Mouse (Mus musculus) spleen, adult 2 months (tissue): Measurements from ENCODE around the gene Gm37240.

ENCODE experiments used
- CTCF ChIP-seq: fragments of 200-500 bp; IDR thresholded peaks from 2 replicates; pipeline ENCODE4 v1.5.1; 2011; ENCODE audit warnings: mild to moderate bottlenecking, inconsistent platforms; ENCODE audit not compliant: insufficient read depth, insufficient read length, insufficient replicate concordance; ENCODE audit errors: extremely low read depth
- POLR2A ChIP-seq: fragments of 200-500 bp; IDR thresholded peaks from 2 replicates; pipeline ENCODE4 v1.6.1; 2011; ENCODE audit warnings: low read depth, low read length, inconsistent platforms

GRCm38 (mm10) chr3:85299649-85300550 lies 587.4 kb downstream of the Gm37240 start:
- TF ChIP-seq CTCF (no peak), POLR2A (no peak)
